Mouse (Mus musculus): ENCODE results near the gene Ggct.

The Ggct gene

GRCm38 (mm10) chr6:54997726-54998125 lies 5.0 kb upstream of the Ggct start:
- in situ Hi-C loops (cut with MseI, MboI): no loop called here

GRCm38 (mm10) chr6:54996361-54996760 lies 3.6 kb upstream of the Ggct start:
- in situ Hi-C loops (cut with MseI, MboI): no loop called here

GRCm38 (mm10) chr6:54992141-54992540 lies 609 bp downstream of the Ggct start:
- in situ Hi-C loops (cut with MseI, MboI): no loop called here

GRCm38 (mm10) chr6:54991189-54991588 lies 1.6 kb downstream of the Ggct start:
- in situ Hi-C loops (cut with MseI, MboI): no loop called here

GRCm38 (mm10) chr6:54988141-54988540 lies 4.6 kb downstream of the Ggct start:
- in situ Hi-C loops (cut with MseI, MboI): no loop called here

GRCm38 (mm10) chr6:54984096-54984495 lies 8.7 kb downstream of the Ggct start:
- in situ Hi-C loops (cut with MseI, MboI): no loop called here

GRCm38 (mm10) chr6:54983526-54984050 lies 9.2 kb downstream of the Ggct start:
- in situ Hi-C loops (cut with MseI, MboI): no loop called here

- in situ Hi-C loops (cut with MseI, MboI): no loop called here
Measured at GRCm38 (mm10) chr6:54979426-54979825, 13.3 kb downstream of the Ggct start.

- in situ Hi-C loops (cut with MseI, MboI): no loop called here
Measured at GRCm38 (mm10) chr6:54975616-54976015, 17.1 kb downstream of the Ggct start.

- in situ Hi-C loops (cut with MseI, MboI): no loop called here
Measured at GRCm38 (mm10) chr6:54974501-54974900, 18.2 kb downstream of the Ggct start.

- in situ Hi-C loops (cut with MseI, MboI): no loop called here
Measured at GRCm38 (mm10) chr6:54972929-54973211, 19.9 kb downstream of the Ggct start.

- in situ Hi-C loops (cut with MseI, MboI): no loop called here
Measured at GRCm38 (mm10) chr6:54972111-54972928, 20.4 kb downstream of the Ggct start, which contains the start of gene Nod1. Gene Nod1 (minus strand): TSS chr6:54972612.

GRCm38 (mm10) chr6:54971731-54972110 lies 21.0 kb downstream of the Ggct start:
- in situ Hi-C loops (cut with MseI, MboI): no loop called here

- in situ Hi-C loops (cut with MseI, MboI): no loop called here
Measured at GRCm38 (mm10) chr6:54970506-54970905, 22.2 kb downstream of the Ggct start.

- in situ Hi-C loops (cut with MseI, MboI): no loop called here
Measured at GRCm38 (mm10) chr6:54969801-54970200, 22.9 kb downstream of the Ggct start.

GRCm38 (mm10) chr6:54967591-54967990 lies 25.2 kb downstream of the Ggct start:
- in situ Hi-C loops (cut with MseI, MboI): no loop called here

- in situ Hi-C loops (cut with MseI, MboI): no loop called here
Measured at GRCm38 (mm10) chr6:54965234-54965633, 27.5 kb downstream of the Ggct start.

GRCm38 (mm10) chr6:54964755-54965154 lies 28.0 kb downstream of the Ggct start:
- in situ Hi-C loops (cut with MseI, MboI): no loop called here

- in situ Hi-C loops (cut with MseI, MboI): no loop called here
Measured at GRCm38 (mm10) chr6:54963599-54963998, 29.2 kb downstream of the Ggct start.

- in situ Hi-C loops (cut with MseI, MboI): no loop called here
Measured at GRCm38 (mm10) chr6:54957655-54958054, 35.1 kb downstream of the Ggct start.

- in situ Hi-C loops (cut with MseI, MboI): no loop called here
Measured at GRCm38 (mm10) chr6:54956425-54956824, 36.3 kb downstream of the Ggct start.

- in situ Hi-C loops (cut with MseI, MboI): no loop called here
Measured at GRCm38 (mm10) chr6:54955949-54956348, 36.8 kb downstream of the Ggct start.

GRCm38 (mm10) chr6:54954659-54955414 lies 37.9 kb downstream of the Ggct start:
- in situ Hi-C loops (cut with MseI, MboI): no loop called here

All from mouse trophoblast stem cell (cell line).